Mouse (Mus musculus): ENCODE measurements around the gene Ephx4. TPM values are rescaled to one million over a fixed set of nuclear protein-coding genes. Genes with fewer than 3 reads are reported as not detected.

Ephx4 gene
- 0.93 and 2.9 TPM in 2 replicates for polyA plus RNA-seq (2014; fragmentation: Nextera tagmentation; extraction: Ambion mirVana)

- H3K36me3 ChIP-seq (ENCODE audit: control insufficient read depth, insufficient read depth, low read length) = no peaks in the 10 kb centered on the region
- H3K4me1 ChIP-seq (ENCODE audit: control insufficient read depth, insufficient read depth, low read length) = 0 out of 2 replicates have a peak, but pooled peaks cover 4% of the 10 kb centered on the region
- ATAC-seq (ENCODE audit: low FRiP score, low TSS enrichment) (no peak), DNase-seq (no peak)
- WGBS = 21% methylated on average over 5 of the region's 5 CpGs
- H3K9ac ChIP-seq (replicated peaks; ENCODE audit: low read length) = peak within 1 kb of the TSS; percentile 57
- no peak within 1 kb of the TSS for H3K27ac ChIP-seq (replicated peaks; ENCODE audit: low read depth, low read length)
- H3K4me2 ChIP-seq (ENCODE audit: low read length) = peak within 1 kb of the TSS; percentile 99
- peak within 1 kb of the TSS; percentile 56 for H3K4me3 ChIP-seq (replicated peaks; ENCODE audit: low read depth, low read length)
- H3K27me3 ChIP-seq (ENCODE audit: control insufficient read depth, insufficient read depth, low read length) = peaks cover 27% of the 10 kb centered on the region
- H3K9me3 ChIP-seq (ENCODE audit: control insufficient read depth, low read length) = no peaks in the 10 kb centered on the region
Observed at GRCm38 (mm10) chr5:107402436-107402835, at the start of gene Ephx4. Gene Ephx4, plus strand, starts transcription at chr5:107402736.

- WGBS = 66% methylated on average over 3 of the region's 3 CpGs
- ATAC-seq (ENCODE audit: low FRiP score, low TSS enrichment) (no peak), DNase-seq (no peak)
- no peak overlapping the region for H3K4me2 ChIP-seq (ENCODE audit: low read length)
- H3K9ac ChIP-seq (replicated peaks; ENCODE audit: low read length) = no peak overlapping the region
- no peaks in the 10 kb centered on the region for H3K9me3 ChIP-seq (ENCODE audit: control insufficient read depth, low read length)
- no peaks in the 10 kb centered on the region for H3K36me3 ChIP-seq (ENCODE audit: control insufficient read depth, insufficient read depth, low read length)
- H3K27ac ChIP-seq (replicated peaks; ENCODE audit: low read depth, low read length) = no peak overlapping the region
- no peaks in the 10 kb centered on the region for H3K4me1 ChIP-seq (ENCODE audit: control insufficient read depth, insufficient read depth, low read length)
- no peak overlapping the region for H3K4me3 ChIP-seq (replicated peaks; ENCODE audit: low read depth, low read length)
- H3K27me3 ChIP-seq (ENCODE audit: control insufficient read depth, insufficient read depth, low read length) = no peaks in the 10 kb centered on the region
Observed at GRCm38 (mm10) chr5:107353981-107354380, 48.6 kb upstream of the Ephx4 start.

GRCm38 (mm10) chr5:107355801-107356200, 46.7 kb upstream of the Ephx4 start:
- 0 out of 2 replicates have a peak, but pooled peaks cover 3% of the 10 kb centered on the region for H3K4me1 ChIP-seq (ENCODE audit: control insufficient read depth, insufficient read depth, low read length)
- no peaks in the 10 kb centered on the region for H3K9me3 ChIP-seq (ENCODE audit: control insufficient read depth, low read length)
- no peaks in the 10 kb centered on the region for H3K27me3 ChIP-seq (ENCODE audit: control insufficient read depth, insufficient read depth, low read length)
- H3K4me2 ChIP-seq (ENCODE audit: low read length) = no peak overlapping the region
- H3K4me3 ChIP-seq (replicated peaks; ENCODE audit: low read depth, low read length) = no peak overlapping the region
- no peak overlapping the region for H3K27ac ChIP-seq (replicated peaks; ENCODE audit: low read depth, low read length)
- DNase-seq (no peak), ATAC-seq (ENCODE audit: low FRiP score, low TSS enrichment) (no peak)
- WGBS = 30% methylated on average over 1 of the region's 1 CpGs
- H3K9ac ChIP-seq (replicated peaks; ENCODE audit: low read length) = no peak overlapping the region
- H3K36me3 ChIP-seq (ENCODE audit: control insufficient read depth, insufficient read depth, low read length) = no peaks in the 10 kb centered on the region

- Histone ChIP-seq H3K27me3 (ENCODE audit: control insufficient read depth, insufficient read depth, low read length) (no peaks in the 10 kb centered on the region), H3K9ac (replicated peaks; ENCODE audit: low read length) (no peak overlapping the region), H3K36me3 (ENCODE audit: control insufficient read depth, insufficient read depth, low read length) (no peaks in the 10 kb centered on the region), H3K4me2 (ENCODE audit: low read length) (no peak overlapping the region), H3K27ac (replicated peaks; ENCODE audit: low read depth, low read length) (no peak overlapping the region), H3K9me3 (ENCODE audit: control insufficient read depth, low read length) (no peaks in the 10 kb centered on the region), H3K4me3 (replicated peaks; ENCODE audit: low read depth, low read length) (no peak overlapping the region), H3K4me1 (ENCODE audit: control insufficient read depth, insufficient read depth, low read length) (0 out of 2 replicates have a peak, but pooled peaks cover 3% of the 10 kb centered on the region)
- WGBS = 90% methylated on average over 8 of the region's 8 CpGs
- DNase-seq (no peak), ATAC-seq (ENCODE audit: low FRiP score, low TSS enrichment) (no peak)
Observed at GRCm38 (mm10) chr5:107357723-107358122, 44.8 kb upstream of the Ephx4 start.

- Histone ChIP-seq H3K27ac (replicated peaks; ENCODE audit: low read depth, low read length) (peak overlapping the region; percentile 78), H3K27me3 (ENCODE audit: control insufficient read depth, insufficient read depth, low read length) (no peaks in the 10 kb centered on the region), H3K9me3 (ENCODE audit: control insufficient read depth, low read length) (no peaks in the 10 kb centered on the region), H3K9ac (replicated peaks; ENCODE audit: low read length) (peak overlapping the region; percentile 52), H3K4me1 (ENCODE audit: control insufficient read depth, insufficient read depth, low read length) (0 out of 2 replicates have a peak, but pooled peaks cover 3% of the 10 kb centered on the region), H3K4me3 (replicated peaks; ENCODE audit: low read depth, low read length) (peak overlapping the region; percentile 50), H3K4me2 (ENCODE audit: low read length) (peak overlapping the region; percentile 59), H3K36me3 (ENCODE audit: control insufficient read depth, insufficient read depth, low read length) (no peaks in the 10 kb centered on the region)
- WGBS = under 1% methylated on average over 39 of the region's 40 CpGs
- DNase-seq (peak; percentile 82), ATAC-seq (ENCODE audit: low FRiP score, low TSS enrichment) (peak; percentile 95)
Observed at GRCm38 (mm10) chr5:107359395-107360053, 43.0 kb upstream of the Ephx4 start.

- DNase-seq (peak; percentile 31), ATAC-seq (ENCODE audit: low FRiP score, low TSS enrichment) (no peak)
- 0 out of 2 replicates have a peak, but pooled peaks cover 3% of the 10 kb centered on the region for H3K4me1 ChIP-seq (ENCODE audit: control insufficient read depth, insufficient read depth, low read length)
- H3K4me2 ChIP-seq (ENCODE audit: low read length) = peak overlapping the region; percentile 59
- peak overlapping the region; percentile 52 for H3K9ac ChIP-seq (replicated peaks; ENCODE audit: low read length)
- H3K4me3 ChIP-seq (replicated peaks; ENCODE audit: low read depth, low read length) = peak overlapping the region; percentile 50
- 11% methylated on average over 9 of the region's 9 CpGs for WGBS
- H3K27ac ChIP-seq (replicated peaks; ENCODE audit: low read depth, low read length) = peak overlapping the region; percentile 78
- H3K27me3 ChIP-seq (ENCODE audit: control insufficient read depth, insufficient read depth, low read length) = no peaks in the 10 kb centered on the region
- H3K9me3 ChIP-seq (ENCODE audit: control insufficient read depth, low read length) = no peaks in the 10 kb centered on the region
- H3K36me3 ChIP-seq (ENCODE audit: control insufficient read depth, insufficient read depth, low read length) = no peaks in the 10 kb centered on the region
Observed at GRCm38 (mm10) chr5:107360054-107360730, 42.3 kb upstream of the Ephx4 start.

GRCm38 (mm10) chr5:107370040-107370439, 32.5 kb upstream of the Ephx4 start:
- no peak overlapping the region for H3K4me3 ChIP-seq (replicated peaks; ENCODE audit: low read depth, low read length)
- H3K9me3 ChIP-seq (ENCODE audit: control insufficient read depth, low read length) = no peaks in the 10 kb centered on the region
- DNase-seq = no peak
- H3K4me2 ChIP-seq (ENCODE audit: low read length) = no peak overlapping the region
- H3K27ac ChIP-seq (replicated peaks; ENCODE audit: low read depth, low read length) = no peak overlapping the region
- no peaks in the 10 kb centered on the region for H3K4me1 ChIP-seq (ENCODE audit: control insufficient read depth, insufficient read depth, low read length)
- no peak for ATAC-seq (ENCODE audit: low FRiP score, low TSS enrichment)
- 55% methylated on average over 3 of the region's 3 CpGs for WGBS
- H3K27me3 ChIP-seq (ENCODE audit: control insufficient read depth, insufficient read depth, low read length) = no peaks in the 10 kb centered on the region
- H3K9ac ChIP-seq (replicated peaks; ENCODE audit: low read length) = no peak overlapping the region; the same call in 1 of the 2 replicates
- H3K36me3 ChIP-seq (ENCODE audit: control insufficient read depth, insufficient read depth, low read length) = 0 out of 2 replicates have a peak, but pooled peaks cover 3% of the 10 kb centered on the region

GRCm38 (mm10) chr5:107371335-107371734, 31.2 kb upstream of the Ephx4 start:
- H3K36me3 ChIP-seq (ENCODE audit: control insufficient read depth, insufficient read depth, low read length) = peaks cover 7% of the 10 kb centered on the region; the same call in 1 of the 2 replicates
- no peak overlapping the region for H3K27ac ChIP-seq (replicated peaks; ENCODE audit: low read depth, low read length)
- no peak overlapping the region for H3K4me2 ChIP-seq (ENCODE audit: low read length)
- no peaks in the 10 kb centered on the region for H3K9me3 ChIP-seq (ENCODE audit: control insufficient read depth, low read length)
- 88% methylated on average over 5 of the region's 5 CpGs for WGBS
- H3K4me1 ChIP-seq (ENCODE audit: control insufficient read depth, insufficient read depth, low read length) = no peaks in the 10 kb centered on the region
- no peaks in the 10 kb centered on the region for H3K27me3 ChIP-seq (ENCODE audit: control insufficient read depth, insufficient read depth, low read length)
- H3K9ac ChIP-seq (replicated peaks; ENCODE audit: low read length) = no peak overlapping the region
- ATAC-seq (ENCODE audit: low FRiP score, low TSS enrichment) (no peak), DNase-seq (no peak)
- no peak overlapping the region for H3K4me3 ChIP-seq (replicated peaks; ENCODE audit: low read depth, low read length)

All from midbrain, embryonic 14.5 days (tissue).